Mouse (Mus musculus): ENCODE measurements around the gene Gngt2. TPM values are rescaled to one million over a fixed set of nuclear protein-coding genes. Genes with fewer than 3 reads are reported as not detected.
"Not testable (repeated sequence)": the region's sequence is repeated elsewhere in the genome, so short reads cannot be mapped to it uniquely, and the experiment has no call there.

The Gngt2 gene
- total RNA-seq, 2 experiments from 2014 or later: 0.79 to 2.3 TPM

- intact Hi-C loops (cut with DNase I): no loop called here
- peak; percentile 64 to 80 for DNase-seq (ENCODE audit: extremely low spot score in 1 of 2, low spot score in 2 of 2)
Measured at GRCm38 (mm10) chr11:95859468-95859855, 22.4 kb downstream of the Gngt2 start.

- no peak for DNase-seq (ENCODE audit: extremely low spot score in 1 of 2, low spot score in 2 of 2)
- intact Hi-C loops (cut with DNase I): loop anchor here (5.0 kb wide), 1 partner anchor 33 kb away; no protein-coding TSS in a partner anchor
Measured at GRCm38 (mm10) chr11:95860071-95860490, 23.1 kb downstream of the Gngt2 start.

GRCm38 (mm10) chr11:95861397-95861796, 24.4 kb downstream of the Gngt2 start:
- no peak for DNase-seq (ENCODE audit: extremely low spot score in 1 of 2, low spot score in 2 of 2)
- intact Hi-C loops (cut with DNase I): loop anchor here (5.0 kb wide), 1 partner anchor 34 kb away; no protein-coding TSS in a partner anchor

- intact Hi-C loops (cut with DNase I): no loop called here
- DNase-seq (ENCODE audit: extremely low spot score in 1 of 2, low spot score in 2 of 2): no peak
Measured at GRCm38 (mm10) chr11:95869442-95869841, 32.4 kb downstream of the Gngt2 start.

- intact Hi-C loops (cut with DNase I): loop anchor here (10.0 kb wide), 1 partner anchor 255 kb away; no protein-coding TSS in a partner anchor
- DNase-seq (ENCODE audit: extremely low spot score in 1 of 2, low spot score in 2 of 2): no peak
Measured at GRCm38 (mm10) chr11:95869918-95870470, 33.0 kb downstream of the Gngt2 start.

GRCm38 (mm10) chr11:95875804-95876203, 38.8 kb downstream of the Gngt2 start:
- intact Hi-C loops (cut with DNase I): loop anchor here (10.0 kb wide), 1 partner anchor 249 kb away; no protein-coding TSS in a partner anchor
- DNase-seq (ENCODE audit: extremely low spot score in 1 of 2, low spot score in 2 of 2): no peak

- peak in 1 of 2 experiments; percentile 70 for DNase-seq (ENCODE audit: extremely low spot score in 1 of 2, low spot score in 2 of 2)
- intact Hi-C loops (cut with DNase I): loop anchor here (10.0 kb wide), 1 partner anchor 249 kb away; no protein-coding TSS in a partner anchor
Measured at GRCm38 (mm10) chr11:95876296-95876695, 39.3 kb downstream of the Gngt2 start.

DNA sequence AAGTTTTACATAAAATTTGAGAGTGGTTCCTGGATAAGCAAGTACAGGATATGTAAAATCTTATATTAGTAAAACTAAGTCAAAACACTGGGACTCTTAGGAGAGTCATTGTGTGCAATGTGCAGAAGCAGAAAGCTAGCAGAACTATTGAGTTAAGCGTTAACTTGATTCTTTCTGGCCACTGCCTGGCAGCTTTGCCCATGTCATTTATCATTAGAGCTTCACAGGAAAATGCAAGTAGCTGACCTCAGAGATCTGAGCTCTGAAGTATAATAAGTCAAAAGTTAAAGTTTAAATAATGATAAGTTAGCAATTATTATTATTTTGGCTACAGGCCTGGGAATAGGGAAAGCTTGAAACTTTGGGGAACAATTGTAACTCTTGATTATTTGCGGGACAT, 42.8 kb downstream of the Gngt2 start:
- DNase-seq (ENCODE audit: extremely low spot score in 1 of 2, low spot score in 2 of 2): not testable (repeated sequence)
- intact Hi-C loops (cut with DNase I): loop anchor here (10.0 kb wide), 1 partner anchor 245 kb away; no protein-coding TSS in a partner anchor

GRCm38 (mm10) chr11:95890462-95891051, 53.5 kb downstream of the Gngt2 start:
- intact Hi-C loops (cut with DNase I): no loop called here
- DNase-seq (ENCODE audit: extremely low spot score in 1 of 2, low spot score in 2 of 2): no peak

Other genes with a start within 250 kb of the Gngt2 start
- gene Ngfr, start 249.5 kb upstream of the Gngt2 start, total RNA-seq (2021): 1 to 10 TPM; 1.9 to 2.1 TPM
- gene Phb, start 170.3 kb upstream of the Gngt2 start, total RNA-seq (2021): 100 to 1,000 TPM in 1 of 2 experiments, 10 to 100 TPM in 1; 88.3 to 104 TPM
- gene Zfp652, start 124.5 kb upstream of the Gngt2 start, total RNA-seq (2021): 10 to 100 TPM; 39.9 to 40.8 TPM
- gene B130006D01Rik, start 113.6 kb upstream of the Gngt2 start, total RNA-seq (2021): 1 to 10 TPM; 1.1 to 1.3 TPM
- gene Phospho1, start 12.7 kb upstream of the Gngt2 start, total RNA-seq (2021): 10 to 100 TPM; 15.4 TPM
- gene Abi3, start 5.3 kb downstream of the Gngt2 start, total RNA-seq (2021): 1 to 10 TPM; 5.1 to 5.8 TPM
- not detected for gene B4galnt2, start 77.7 kb downstream of the Gngt2 start, total RNA-seq (2021)
- gene Igf2bp1, start 168.7 kb downstream of the Gngt2 start, total RNA-seq (2021): under 1 TPM; 0.10 to 0.75 TPM
- gene Gip, start 187.3 kb downstream of the Gngt2 start, total RNA-seq (2021): not detected
- gene Snf8, start 197.7 kb downstream of the Gngt2 start, total RNA-seq (2021): 10 to 100 TPM; 87.1 to 96.3 TPM
- gene Ube2z, start 228.2 kb downstream of the Gngt2 start, total RNA-seq (2021): 10 to 100 TPM; 63.0 to 64.2 TPM
- 100 to 1,000 TPM; 556 to 586 TPM for gene Atp5g1, start 238.5 kb downstream of the Gngt2 start, total RNA-seq (2021)